Comparison of ENCODE assay signal across 21 mouse cellular contexts in the genomic region with DNA sequence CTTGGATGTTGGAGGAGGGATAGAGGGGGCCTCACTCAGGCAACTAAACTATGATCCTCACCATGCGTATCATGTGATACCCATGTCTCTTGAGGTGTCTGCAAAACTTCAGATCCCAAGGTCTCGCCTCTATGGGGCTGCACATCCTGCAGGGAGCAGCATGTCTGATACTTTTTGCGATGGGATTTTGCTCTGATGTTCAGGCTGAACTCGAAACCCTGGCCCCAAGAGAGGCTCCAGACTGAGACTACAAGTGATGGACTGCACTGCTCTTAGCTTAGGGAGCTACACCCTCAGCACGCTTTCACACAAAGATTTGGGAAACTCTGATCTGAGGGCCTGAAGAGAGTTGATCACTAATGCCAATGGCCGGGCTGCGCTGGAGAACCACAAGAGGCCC. TPM values are rescaled to one million over a fixed set of nuclear protein-coding genes. Genes with fewer than 3 reads are reported as not detected.
"Had no signal": no experiment of that assay in that cellular context is flagged by ENCODE, and none has a peak within 500 bp of the region (broad histone marks: within the 10 kb centered on the region; RNA-seq: fewer than 3 reads in every experiment).

No protein-coding gene starts in this region.

- H3K27me3 ChIP-seq: kidney, embryonic 15.5 days; limb, embryonic 12.5 days; limb, embryonic 15.5 days had no signal

- ATAC-seq: inflammation-experienced regulatory T-cells, adult 6 months; liver, postnatal 0 days; lung, postnatal 0 days; midbrain, embryonic 16.5 days had no signal

- H3K9ac ChIP-seq: kidney, embryonic 15.5 days; limb, embryonic 12.5 days; limb, embryonic 15.5 days; liver, embryonic 14.5 days; liver, postnatal 0 days; lung, embryonic 14.5 days; neural tube, embryonic 13.5 days had no signal

- H3K4me2 ChIP-seq: kidney, embryonic 15.5 days; limb, embryonic 12.5 days; limb, embryonic 15.5 days; liver, embryonic 11.5 days; lung, embryonic 14.5 days; neural tube, embryonic 13.5 days had no signal

- H3K9me3 ChIP-seq: kidney, embryonic 15.5 days; limb, embryonic 12.5 days; limb, embryonic 15.5 days; neural tube, embryonic 13.5 days had no signal

- H3K36me3 ChIP-seq: kidney, embryonic 15.5 days; limb, embryonic 12.5 days; limb, embryonic 15.5 days; neural tube, embryonic 13.5 days had no signal

- H3K4me3 ChIP-seq: kidney, embryonic 15.5 days; limb, embryonic 12.5 days; limb, embryonic 15.5 days; myocyte; neural tube, embryonic 13.5 days had no signal

- DNase-seq: kidney, adult 8-10 months; kidney, postnatal 14 days; kidney, postnatal 4 days; left cerebral cortex, postnatal 4 days; liver, postnatal 0 days; lung, embryonic 14.5 days; thymus, adult 18-20 months; thymus, postnatal 4 days had no signal

- H3K27ac ChIP-seq: kidney, embryonic 15.5 days; limb, embryonic 12.5 days; limb, embryonic 15.5 days; liver, embryonic 14.5 days; macrophage; neural tube, embryonic 13.5 days had no signal

RNA-seq across cellular contexts. Expression of a gene that starts 41.0 kb away (rescaled TPM):
- total RNA-seq: monocyte, adult 5-6 weeks; neutrophil, adult 5-6 weeks had no signal
